Mouse (Mus musculus) G1E (cell line): Measurements from ENCODE around the gene Slc26a1. TPM values are rescaled to one million over a fixed set of nuclear protein-coding genes. Genes with fewer than 3 reads are reported as not detected.

Experiments
- ATAC-seq: 2 replicates; pipeline ENCODE4 v1.8.0; 2016; ENCODE audit warnings: mild to moderate bottlenecking; ENCODE audit not compliant: insufficient number of reproducible peaks, poor library complexity, low FRiP score, severe bottlenecking; ENCODE audit errors: extremely low read depth
- DNase-seq: peaks from one replicate; pipeline ENCODE4 v3.0.0; 2012; ENCODE audit warnings: low spot score
- H3K27me3 ChIP-seq: 2 replicates; pipeline ENCODE4 v1.6.1; 2012; ENCODE audit warnings: mild to moderate bottlenecking, low read length, inconsistent platforms; ENCODE audit not compliant: insufficient read depth
- H3K36me3 ChIP-seq: replicated peaks from 2 replicates; pipeline ENCODE3; 2012; ENCODE audit warnings: mild to moderate bottlenecking, inconsistent platforms
- H3K4me1 ChIP-seq: 2 replicates; pipeline ENCODE4 v1.6.1; 2012; ENCODE audit warnings: low read depth, low read length, inconsistent platforms, mixed read lengths; ENCODE audit not compliant: insufficient read depth
- H3K4me3 ChIP-seq: 2 replicates; pipeline ENCODE4 v1.5.1; 2012; ENCODE audit warnings: low read depth, mild to moderate bottlenecking, inconsistent platforms, low read length, moderate library complexity, mixed read lengths
- H3K9me3 ChIP-seq: replicated peaks from 2 replicates; pipeline ENCODE4 v1.6.1; 2012; ENCODE audit warnings: inconsistent platforms
- CTCF ChIP-seq: IDR thresholded peaks from 2 replicates; pipeline ENCODE4 v1.5.1; 2012; ENCODE audit warnings: low read depth, low read length, inconsistent platforms, mixed read lengths
- GATA1 ChIP-seq: IDR thresholded peaks from 2 replicates; pipeline ENCODE4 v1.6.1; 2012; ENCODE audit warnings: borderline replicate concordance, low read length, inconsistent platforms, mixed read lengths
- GATA2 ChIP-seq: IDR thresholded peaks from 2 replicates; pipeline ENCODE4 v1.6.1; 2012; ENCODE audit warnings: low read depth, low read length, inconsistent platforms, borderline replicate concordance
- POLR2AphosphoS5 ChIP-seq: IDR thresholded peaks from 2 replicates; pipeline ENCODE4 v1.6.1; 2012; ENCODE audit warnings: low read depth, low read length, inconsistent platforms; ENCODE audit not compliant: insufficient replicate concordance
- TAL1 ChIP-seq: conservative IDR thresholded peaks from 2 replicates; pipeline ENCODE4 v1.6.1; 2012; ENCODE audit warnings: low read depth, low read length, inconsistent platforms, mixed read lengths
- polyA plus RNA-seq: library from polyadenylated mRNA; stranded (reverse); fragments of >175 nt; gene quantifications from 2 replicates; pipeline ENCODE4 v1.2.3, GENCODE M21; 2012
- total RNA-seq, 2 experiments: library from RNA; stranded (forward) in 1 of 2; stranded (reverse) in 1 of 2; fragments of 200-1000 nt in 1 of 2; fragments of >200 nt in 1 of 2; fragmentation: Nextera tagmentation in 1 of 2; gene quantifications; 2 replicates each; pipeline ENCODE4 v1.2.3; 2014 to 2017

The Slc26a1 gene
- total and polyA plus RNA-seq, 3 experiments = 0.93 to 2.0 (median 1.2) TPM

DNA sequence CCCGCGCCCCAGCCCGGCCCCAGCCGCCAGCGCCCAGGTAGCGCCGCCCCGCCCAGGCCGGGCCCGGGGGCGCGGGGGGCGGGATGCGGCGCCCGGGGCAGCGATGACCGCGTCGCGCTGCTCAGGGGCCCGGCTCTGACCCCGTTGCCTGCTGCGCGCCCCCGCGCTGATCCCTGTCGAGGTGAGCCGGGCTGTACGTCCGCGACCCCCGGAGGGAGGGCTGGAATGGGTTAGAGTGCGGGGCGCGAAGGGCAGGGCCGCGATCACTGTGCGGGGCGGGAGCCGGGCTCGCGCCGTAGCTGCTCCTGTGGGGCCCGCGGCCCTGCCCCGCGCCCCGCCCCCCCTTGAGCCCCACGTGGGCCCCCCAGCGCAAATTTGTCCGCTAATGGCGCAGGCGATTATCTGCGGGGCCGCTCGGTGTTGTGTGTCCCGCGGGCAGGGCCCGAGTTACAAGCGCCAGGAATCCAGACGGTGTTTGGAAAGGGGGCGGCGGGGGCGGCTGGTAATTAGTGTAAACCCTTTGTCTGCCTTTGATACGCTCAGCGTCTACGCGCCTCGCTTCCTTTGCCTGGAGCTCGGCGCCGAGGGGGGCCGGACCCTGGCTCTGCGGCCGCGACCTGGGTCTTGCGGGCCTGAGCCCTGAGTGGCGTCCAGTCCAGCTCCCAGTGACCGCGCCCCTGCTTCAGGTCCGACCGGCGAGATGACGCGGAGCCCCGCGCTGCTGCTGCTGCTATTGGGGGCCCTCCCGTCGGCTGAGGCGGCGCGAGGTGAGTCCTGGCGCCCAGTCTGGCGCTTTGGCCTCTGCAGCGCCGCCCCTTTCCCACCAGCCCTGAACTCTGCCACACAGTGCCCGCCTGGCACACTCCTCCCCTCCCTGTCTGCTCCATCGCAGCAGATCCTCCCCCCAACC is 19.2 kb upstream of the Slc26a1 start:
- peaks cover 30% of the 10 kb centered on the region for H3K36me3 ChIP-seq
- ATAC-seq (0 out of 2 replicates have a peak, but pooled peaks have one; percentile 19), DNase-seq (peak; percentile 60)
- H3K4me3 ChIP-seq = peak overlapping the region; percentile 81
- no peaks in the 10 kb centered on the region for H3K9me3 ChIP-seq
- H3K27me3 ChIP-seq = no peaks in the 10 kb centered on the region
- TF ChIP-seq CTCF = no peak
- TF ChIP-seq POLR2AphosphoS5 = no peak
- H3K4me1 ChIP-seq = peaks cover 40% of the 10 kb centered on the region

DNA sequence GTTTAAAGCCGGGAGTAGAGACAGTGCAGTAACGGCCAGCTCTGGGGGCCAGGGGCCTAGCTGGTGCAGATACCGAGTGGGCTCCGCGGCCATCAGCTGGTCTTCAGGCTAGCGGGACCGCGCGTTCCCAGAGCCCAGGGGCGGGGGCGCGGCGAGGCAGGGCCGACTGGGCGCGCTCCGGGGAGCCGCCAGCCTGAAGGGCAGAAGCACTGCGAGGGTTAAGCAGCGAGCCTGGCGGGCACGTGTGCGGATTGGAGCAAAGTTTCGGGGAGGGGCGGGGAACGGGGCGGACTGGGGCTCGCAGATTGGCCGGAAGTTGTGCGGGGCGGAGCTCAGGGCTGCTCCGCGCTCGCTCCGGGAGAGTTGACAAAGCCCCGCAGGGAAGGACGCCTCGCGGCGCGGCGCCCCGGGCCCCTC is 18.5 kb upstream of the Slc26a1 start:
- DNase-seq = peak; percentile 100
- no peak for TF ChIP-seq CTCF
- TF ChIP-seq POLR2AphosphoS5 = no peak
- TF ChIP-seq GATA2 = no peak
- TF ChIP-seq GATA1 = no peak
- TF ChIP-seq TAL1 = no peak
- peak; percentile 92 for ATAC-seq
- H3K36me3 ChIP-seq = peaks cover 24% of the 10 kb centered on the region
- peaks cover 43% of the 10 kb centered on the region for H3K4me1 ChIP-seq
- no peaks in the 10 kb centered on the region for H3K27me3 ChIP-seq
- peak overlapping the region; percentile 81 for H3K4me3 ChIP-seq
- H3K9me3 ChIP-seq = no peaks in the 10 kb centered on the region

DNA sequence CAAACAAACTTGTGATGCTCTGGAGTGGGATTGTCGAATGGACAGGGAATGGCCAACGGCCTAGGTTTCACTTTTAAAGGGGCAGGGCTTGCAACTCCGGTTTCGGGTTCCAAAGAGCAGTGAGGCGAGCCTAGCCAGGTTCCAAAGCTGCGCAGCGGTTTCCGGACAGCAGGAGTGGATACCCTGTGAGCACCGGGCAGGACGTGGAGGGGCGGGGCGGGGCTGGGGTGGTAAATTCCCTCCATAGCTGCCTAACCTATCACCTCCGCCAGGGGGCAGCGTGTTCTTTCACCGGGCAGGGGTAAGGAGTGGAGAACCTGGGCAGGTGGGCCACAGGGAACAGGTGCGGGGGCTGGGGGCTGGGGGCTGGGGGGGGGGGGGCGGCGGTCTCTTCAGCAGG is 16.9 kb upstream of the Slc26a1 start, which contains the start of gene Fgfrl1:
TSS of gene Fgfrl1 (plus strand) at position 112 of the 400 bp plus-strand sequence.
- DNase-seq (peak; percentile 56), ATAC-seq (0 out of 2 replicates have a peak, but pooled peaks have one; percentile 15)
- Histone ChIP-seq H3K9me3 (no peaks in the 10 kb centered on the region), H3K36me3 (peaks cover 13% of the 10 kb centered on the region), H3K4me3 (peak within 1 kb of the TSS; percentile 64; the same call in 1 of the 2 replicates), H3K4me1 (peaks cover 43% of the 10 kb centered on the region), H3K27me3 (no peaks in the 10 kb centered on the region)
- no peak for TF ChIP-seq POLR2AphosphoS5
- TF ChIP-seq CTCF = no peak
- TF ChIP-seq TAL1 = no peak
- no peak for TF ChIP-seq GATA2
- no peak for TF ChIP-seq GATA1

DNA sequence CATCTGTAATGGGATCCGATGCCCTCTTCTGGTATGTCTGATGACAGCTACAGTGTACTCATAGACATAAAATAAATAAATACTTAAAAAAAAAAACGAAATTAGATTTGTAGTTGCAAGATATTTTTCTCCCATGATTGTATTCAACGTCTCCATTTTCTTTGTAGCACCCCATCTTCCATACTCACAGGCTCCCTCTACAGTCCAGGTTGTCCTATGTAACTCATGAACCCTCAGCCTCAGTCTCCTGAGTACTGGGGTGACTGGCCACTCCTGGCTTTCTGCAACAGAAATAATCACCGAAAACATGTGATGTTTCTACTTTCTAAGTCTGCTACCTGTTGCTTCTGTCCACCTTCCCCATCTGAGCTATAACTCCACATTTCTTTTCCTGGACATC is 15.8 kb upstream of the Slc26a1 start:
- no peak overlapping the region for H3K4me3 ChIP-seq
- no peak for DNase-seq
- no peak for ATAC-seq
- peaks cover 9% of the 10 kb centered on the region for H3K36me3 ChIP-seq
- peaks cover 43% of the 10 kb centered on the region for H3K4me1 ChIP-seq
- no peaks in the 10 kb centered on the region for H3K27me3 ChIP-seq
- no peaks in the 10 kb centered on the region for H3K9me3 ChIP-seq
- TF ChIP-seq POLR2AphosphoS5 (no peak), GATA1 (no peak), GATA2 (no peak), CTCF (no peak), TAL1 (no peak)

DNA sequence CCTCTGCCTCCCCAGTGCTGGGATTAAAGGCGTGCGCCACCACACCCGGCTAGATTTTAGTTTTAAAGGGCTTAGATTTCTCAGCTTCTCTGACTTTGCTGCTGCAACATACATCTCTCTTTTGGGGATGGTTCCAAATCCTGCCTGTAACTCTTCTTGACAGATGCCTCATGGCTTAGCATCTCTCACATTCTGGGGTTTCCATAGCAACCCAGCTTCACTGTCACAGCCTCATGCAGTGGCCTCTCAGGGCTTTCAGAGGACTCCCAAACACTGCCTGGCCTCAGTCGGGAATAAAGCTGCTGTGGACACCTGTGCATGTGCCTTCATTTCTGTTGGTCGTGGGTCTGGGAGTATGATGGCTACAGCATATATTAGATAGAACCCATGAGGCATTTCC is 13.7 kb upstream of the Slc26a1 start:
- H3K36me3 ChIP-seq = peaks cover 15% of the 10 kb centered on the region
- H3K27me3 ChIP-seq = no peaks in the 10 kb centered on the region
- DNase-seq = no peak
- TF ChIP-seq GATA1 (no peak), GATA2 (no peak), POLR2AphosphoS5 (no peak), TAL1 (no peak), CTCF (no peak)
- H3K9me3 ChIP-seq = no peaks in the 10 kb centered on the region
- ATAC-seq = no peak
- H3K4me3 ChIP-seq = no peak overlapping the region
- peaks cover 34% of the 10 kb centered on the region for H3K4me1 ChIP-seq

DNA sequence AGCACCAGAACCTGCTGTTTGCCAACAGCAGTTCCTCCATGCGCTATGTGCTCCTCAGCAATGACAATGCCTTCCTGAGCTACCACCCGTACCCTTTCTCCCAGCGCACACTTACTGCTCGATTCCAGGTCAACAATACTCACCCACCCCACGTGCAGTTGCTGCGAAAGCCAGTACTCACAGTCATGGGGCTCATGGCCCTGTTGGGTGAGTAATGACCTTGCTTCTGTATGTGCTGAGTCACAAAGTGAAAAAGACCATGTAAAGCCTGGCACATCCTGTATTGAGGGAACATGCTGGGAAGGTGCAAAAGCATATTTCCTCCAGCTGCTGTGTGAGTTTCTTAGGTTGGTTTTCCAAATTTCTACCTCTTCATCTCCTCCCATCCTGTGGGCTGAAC is 5.5 kb upstream of the Slc26a1 start:
- Histone ChIP-seq H3K36me3 (peaks cover 56% of the 10 kb centered on the region), H3K9me3 (no peaks in the 10 kb centered on the region), H3K4me3 (no peak overlapping the region), H3K4me1 (peaks cover 64% of the 10 kb centered on the region), H3K27me3 (no peaks in the 10 kb centered on the region)
- no peak for DNase-seq
- TF ChIP-seq POLR2AphosphoS5 (no peak), GATA2 (no peak), CTCF (no peak)
- no peak for ATAC-seq
